Mouse (Mus musculus) ovary, postnatal 14 days (tissue): ENCODE results near the gene Atrnl1.

Experiments used
- DNase-seq: peaks from one replicate; pipeline ENCODE4 v3.0.0; 2022; ENCODE audit warnings: low spot score

The Atrnl1 gene

DNA sequence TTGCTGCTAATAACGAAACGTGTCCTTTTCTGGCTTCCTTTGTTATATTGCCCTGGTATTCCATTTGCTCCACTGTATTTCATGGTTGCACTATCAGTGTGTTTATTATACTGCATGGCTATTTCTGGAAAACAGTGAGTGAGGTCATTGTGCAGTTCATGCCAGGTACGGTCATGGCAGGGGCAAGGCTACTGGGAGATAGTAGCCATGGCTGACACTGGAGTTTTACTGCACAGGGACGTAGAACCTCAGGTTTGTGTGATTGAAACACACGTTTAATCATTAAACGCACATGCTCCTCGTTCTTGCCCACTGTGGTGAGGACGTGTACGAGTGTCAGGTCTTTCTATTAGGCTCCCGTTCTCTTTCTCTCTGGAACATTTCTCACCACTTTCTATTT is 314.8 kb downstream of the Atrnl1 start:
- DNase-seq, result no peak

- no peak for DNase-seq
These were observed 315.5 kb downstream of the Atrnl1 start for GRCm38 (mm10) chr19:57926164-57926860.

- DNase-seq, result no peak
These were observed 316.2 kb downstream of the Atrnl1 start for GRCm38 (mm10) chr19:57926941-57927471.

- no peak for DNase-seq
These were observed 317.0 kb downstream of the Atrnl1 start for GRCm38 (mm10) chr19:57927566-57928523.

- DNase-seq, result no peak
These were observed 320.8 kb downstream of the Atrnl1 start for GRCm38 (mm10) chr19:57931626-57932025.

GRCm38 (mm10) chr19:57936865-57937264 is 326.0 kb downstream of the Atrnl1 start:
- DNase-seq, result no peak

DNA sequence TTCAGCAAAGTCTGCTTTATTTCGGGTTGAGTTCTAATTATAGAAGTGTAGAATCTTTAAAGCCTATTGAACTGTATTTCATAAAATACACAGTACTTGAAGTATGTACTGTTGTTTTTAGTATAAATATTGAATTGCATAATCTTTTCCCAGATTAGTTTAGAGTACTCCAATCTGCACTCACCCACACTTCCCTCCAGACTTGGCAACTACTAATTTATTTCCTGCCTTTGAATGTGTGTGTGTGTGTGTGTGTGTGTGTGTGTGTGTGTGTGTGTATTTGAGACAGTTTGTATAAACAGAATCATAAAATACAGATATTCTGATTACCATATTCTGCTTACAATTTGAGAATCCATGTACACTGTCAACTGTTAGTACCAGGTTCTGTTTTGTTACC is 328.3 kb downstream of the Atrnl1 start:
- DNase-seq, result no peak

- DNase-seq, result no peak
These were observed 330.7 kb downstream of the Atrnl1 start for GRCm38 (mm10) chr19:57941529-57941928.

DNA sequence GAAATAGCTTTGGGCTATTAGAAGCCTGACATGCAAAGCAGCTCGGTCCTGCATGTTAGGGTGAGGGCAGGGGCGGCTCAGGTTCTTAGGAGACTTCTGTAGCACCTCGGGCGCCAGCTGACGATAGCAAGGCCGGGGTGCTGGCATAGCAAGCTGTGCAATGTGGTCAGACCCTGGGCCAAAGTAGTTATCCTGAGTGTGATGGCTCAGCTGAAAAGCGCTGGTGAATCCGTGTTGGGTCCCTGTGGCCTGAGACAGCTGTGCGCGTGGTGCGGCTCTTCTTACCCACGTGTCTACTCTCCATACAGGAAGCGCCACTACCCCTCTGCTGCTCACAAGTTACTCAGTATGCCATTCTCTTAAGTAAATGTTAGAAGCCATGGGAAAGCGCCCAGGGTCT is 331.4 kb downstream of the Atrnl1 start:
- no peak for DNase-seq

DNA sequence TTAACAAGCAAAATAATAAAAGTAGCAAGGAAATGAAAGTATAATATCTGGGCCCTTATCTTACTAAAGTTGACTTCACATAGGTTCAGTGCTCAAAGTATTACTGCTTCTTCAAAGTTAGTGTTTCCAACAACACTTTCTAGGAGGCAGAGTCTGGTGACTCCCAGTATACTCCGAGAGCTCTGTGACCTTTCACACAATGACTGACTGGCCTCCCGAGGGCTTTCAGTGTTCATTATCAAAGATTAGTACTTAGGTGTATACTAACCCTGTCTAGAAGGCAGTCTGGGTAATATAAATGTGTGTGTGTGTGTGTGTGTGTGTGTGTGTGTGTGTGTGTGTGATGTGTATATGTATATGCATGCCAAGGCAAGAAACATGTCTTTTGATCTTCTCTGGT is 332.5 kb downstream of the Atrnl1 start:
- no peak for DNase-seq

DNA sequence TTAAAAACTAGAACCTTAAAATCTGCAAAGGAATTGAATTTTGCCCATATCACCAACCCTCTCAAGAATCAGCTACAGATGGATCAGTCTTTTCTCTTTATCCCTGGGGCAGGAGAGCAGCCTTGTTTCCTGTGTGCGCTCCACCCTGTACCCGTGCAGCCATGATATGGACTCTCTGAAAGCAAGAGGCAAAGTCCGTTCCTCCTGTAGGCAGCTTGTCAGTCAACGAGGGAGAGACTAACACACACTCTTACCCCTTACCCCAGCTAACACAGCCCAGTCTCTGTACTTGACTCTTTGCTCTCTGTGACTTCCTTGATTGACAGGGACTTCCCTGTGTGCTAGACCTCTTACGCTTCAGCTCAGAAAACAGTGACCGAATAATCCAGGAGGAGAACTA is 333.8 kb downstream of the Atrnl1 start:
- DNase-seq, result no peak

DNA sequence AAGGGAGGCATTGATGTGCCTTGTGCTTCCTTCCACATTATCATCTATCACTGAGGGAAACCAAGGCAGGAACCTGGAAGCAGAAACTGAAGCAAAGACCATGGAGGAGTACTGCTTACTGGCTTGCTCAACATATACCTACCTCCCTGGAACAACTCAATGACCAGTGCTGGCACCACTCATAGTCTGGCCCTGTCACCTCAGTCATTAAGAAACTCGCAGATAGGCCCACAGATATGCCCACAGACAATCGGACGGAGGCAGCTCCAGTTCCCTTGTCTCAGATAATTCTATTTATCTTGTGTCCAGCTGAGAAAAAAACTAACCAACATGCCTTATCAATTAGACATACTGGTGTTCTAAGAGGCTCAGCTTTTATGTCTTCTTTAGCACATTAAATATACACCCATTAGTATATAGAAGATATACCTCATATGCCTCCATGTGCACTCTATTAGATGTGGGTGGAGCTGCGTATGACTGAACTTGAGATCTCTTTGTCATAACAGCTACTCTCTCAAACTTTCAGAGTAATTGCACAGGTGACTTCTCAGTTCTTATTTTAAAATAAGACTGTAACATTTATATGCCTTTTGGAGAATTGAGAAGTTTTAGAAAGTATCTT is 334.9 kb downstream of the Atrnl1 start:
- no peak for DNase-seq

GRCm38 (mm10) chr19:57948489-57948888 is 337.7 kb downstream of the Atrnl1 start:
- DNase-seq, result no peak

- DNase-seq, result no peak
These were observed 338.6 kb downstream of the Atrnl1 start for GRCm38 (mm10) chr19:57949260-57949917.

DNA sequence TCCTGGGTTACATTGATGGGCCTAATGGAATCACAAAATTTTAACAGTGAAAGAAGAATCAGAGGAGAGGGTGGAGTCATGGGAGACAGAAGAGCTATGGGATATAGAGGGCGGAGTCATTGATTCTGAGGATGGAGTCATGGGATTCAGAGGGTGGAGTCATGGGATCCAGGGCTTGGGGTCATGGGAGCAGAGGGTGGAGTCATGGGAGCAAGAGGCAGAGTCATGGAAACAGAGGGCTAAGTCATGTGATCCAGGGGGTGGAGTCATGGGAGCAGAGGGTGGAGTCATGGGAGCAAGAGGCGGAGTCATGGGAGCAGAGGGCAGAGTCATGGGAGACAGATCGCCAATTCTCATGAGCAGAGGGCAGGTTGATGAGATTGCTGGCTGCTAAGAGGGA is 343.3 kb downstream of the Atrnl1 start:
- DNase-seq, result no peak

DNA sequence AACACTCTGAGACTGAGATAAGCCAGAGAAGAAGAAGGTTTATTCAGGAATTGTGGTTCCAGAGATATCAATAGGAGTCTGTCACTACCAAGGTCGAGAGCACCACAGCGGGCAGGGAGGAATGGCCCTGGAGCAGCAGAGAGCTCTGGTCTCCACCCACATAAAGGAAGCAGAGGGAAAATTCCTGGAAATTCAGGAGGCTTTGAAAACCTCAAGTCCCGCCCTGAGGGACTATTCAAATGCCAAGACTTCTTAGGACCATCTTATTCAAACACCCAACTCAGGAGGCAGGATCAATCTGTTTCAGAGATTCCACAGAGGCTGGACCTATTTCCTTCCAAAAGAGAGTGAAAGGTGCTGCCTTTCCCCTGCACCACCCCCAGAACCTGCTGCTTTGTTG is 345.6 kb downstream of the Atrnl1 start:
- DNase-seq, result no peak

DNA sequence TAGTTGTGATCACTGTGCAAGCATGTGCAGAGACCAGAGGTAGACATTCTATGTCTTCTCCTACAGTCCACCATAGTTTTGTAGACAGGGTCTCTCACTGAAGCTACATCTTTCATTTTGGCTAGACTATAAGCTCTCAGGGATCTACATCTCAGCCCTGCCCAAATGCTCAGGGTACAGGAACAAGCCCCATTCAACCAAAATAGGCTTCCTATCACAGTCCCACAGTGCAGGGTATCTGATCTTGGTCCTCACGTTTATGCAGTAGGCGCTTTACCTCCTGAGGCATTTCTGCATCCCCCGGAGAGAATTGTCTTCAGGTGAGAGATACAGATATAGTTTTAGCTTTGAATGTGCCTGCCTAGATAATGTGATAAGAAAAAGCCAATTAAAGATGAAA is 346.5 kb downstream of the Atrnl1 start:
- DNase-seq, result no peak

- no peak for DNase-seq
These were observed 347.3 kb downstream of the Atrnl1 start for GRCm38 (mm10) chr19:57958154-57958553.

GRCm38 (mm10) chr19:57958726-57959125 is 347.9 kb downstream of the Atrnl1 start:
- DNase-seq, result no peak

GRCm38 (mm10) chr19:57961321-57961720 is 350.5 kb downstream of the Atrnl1 start:
- DNase-seq, result no peak

DNA sequence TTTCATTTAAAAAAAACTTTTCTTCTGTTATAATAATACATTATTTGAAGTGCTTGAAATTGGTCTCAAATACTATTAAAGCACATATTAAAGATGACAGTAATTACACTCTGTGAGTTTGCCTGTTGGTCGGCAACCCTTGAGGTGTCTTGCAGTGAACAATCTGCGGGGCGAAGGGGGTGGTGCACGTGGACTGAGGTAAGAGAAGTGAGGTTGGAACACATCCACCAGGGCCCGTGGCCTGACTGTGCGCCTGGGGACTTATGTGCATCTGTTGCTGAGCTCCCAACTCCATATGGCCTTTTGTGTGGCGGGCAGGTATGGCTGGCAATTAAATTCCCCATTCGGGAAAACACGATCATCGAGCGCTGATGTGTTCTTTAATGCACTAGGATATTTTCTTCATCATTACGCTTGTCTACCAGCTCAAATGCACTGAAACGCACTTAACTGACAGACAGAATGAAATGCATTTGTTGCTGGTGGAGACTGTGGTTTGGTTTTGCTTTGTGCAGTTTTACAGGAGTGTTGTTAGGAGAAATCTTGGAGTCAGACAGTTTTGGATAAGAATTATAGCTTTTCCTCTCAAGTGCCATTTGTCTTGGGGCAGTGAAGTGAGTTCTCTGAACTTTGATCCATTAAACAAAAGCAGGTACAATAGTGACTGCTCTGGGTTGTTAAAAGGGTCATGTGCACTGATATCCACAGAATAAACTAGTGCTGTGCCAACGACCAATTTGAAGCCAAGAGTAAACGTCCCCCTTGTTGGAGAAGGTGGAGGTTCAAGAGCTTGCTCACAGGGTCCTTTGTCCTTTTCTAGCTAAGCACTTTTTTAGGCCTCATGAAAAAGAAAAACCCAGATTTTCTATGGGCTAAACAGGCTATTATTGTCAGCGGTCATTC is 351.2 kb downstream of the Atrnl1 start:
- DNase-seq, result no peak
